ENCODE assay signal across 8 mouse cellular contexts in the genomic region with DNA sequence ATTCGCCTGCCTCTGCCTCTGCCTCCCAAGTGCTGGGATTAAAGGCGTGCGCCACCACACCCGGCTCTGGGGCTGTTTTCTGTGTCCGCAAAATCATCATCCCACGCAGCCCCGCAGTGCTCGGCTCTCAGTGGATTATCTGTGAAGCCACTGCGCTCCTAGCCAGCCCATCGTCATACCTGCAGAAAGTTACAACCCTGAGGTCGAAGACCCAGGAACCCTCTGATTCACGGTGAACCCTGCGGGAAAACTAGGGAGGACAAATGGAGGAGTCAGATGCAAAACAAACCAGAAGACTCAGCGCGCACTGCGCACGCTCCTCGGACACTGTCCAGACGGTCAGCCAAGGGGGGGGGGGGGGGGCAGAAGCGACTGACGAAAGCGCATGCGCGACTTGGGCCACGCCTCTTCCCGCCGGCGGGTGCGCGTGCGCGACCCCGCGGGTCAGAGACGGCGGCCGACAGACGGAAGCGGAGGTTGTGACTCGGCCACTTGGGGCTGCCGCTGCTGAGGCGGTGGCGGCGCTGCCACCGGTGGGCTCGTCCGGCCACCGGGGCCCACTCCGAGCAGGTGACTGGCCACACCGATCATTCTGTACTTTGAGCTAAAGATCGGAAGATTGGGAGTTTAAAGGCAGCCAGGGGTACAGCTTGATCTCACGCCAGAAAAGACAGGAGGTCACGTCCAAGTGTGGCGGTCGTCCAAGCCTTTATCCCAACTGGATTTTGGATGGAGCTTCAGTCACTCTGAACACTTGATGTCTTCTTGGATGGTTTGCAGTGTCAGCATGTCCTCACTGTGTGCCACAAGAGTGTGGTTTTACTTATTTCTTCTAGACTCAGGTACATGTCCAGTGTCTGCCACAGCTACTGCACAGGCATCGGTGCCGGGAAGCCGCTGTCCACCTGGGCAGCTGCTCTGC. TPM values are rescaled to one million over a fixed set of nuclear protein-coding genes. Genes with fewer than 3 reads are reported as not detected.
DNase-seq lines count a peak whose midpoint lies in the region; ATAC-seq and TF ChIP-seq lines count a peak whose summit lies in the region.

A gene (minus strand): TSS at position 347 of the 922 bp plus-strand sequence.

- 0 out of 2 replicates have a peak, but pooled peaks cover 2% of the 10 kb centered on the region for H3K4me1 ChIP-seq in cortical plate, adult 2 months (ENCODE audit: control insufficient read depth, insufficient read depth, low read length)
- H3K4me1 ChIP-seq in hindbrain, postnatal 0 days (ENCODE audit: insufficient read depth, low read length) = peaks cover 5% of the 10 kb centered on the region; the same call in 1 of the 2 replicates

- H3K9ac ChIP-seq in hindbrain, postnatal 0 days (replicated peaks; ENCODE audit: low read length) = peak within 1 kb of the TSS; percentile 67

- peak; percentile 88 for ATAC-seq in hindbrain, postnatal 0 days

- H3K79me2 ChIP-seq in macrophage (ENCODE audit: inconsistent target) = peaks cover 8% of the 10 kb centered on the region; the same call in 1 of the 2 replicates

- H3K9me3 ChIP-seq in hindbrain, postnatal 0 days (ENCODE audit: low read length) = no peaks in the 10 kb centered on the region

- H3K27me3 ChIP-seq in hindbrain, postnatal 0 days (ENCODE audit: insufficient read depth, low read length) = no peaks in the 10 kb centered on the region

- under 1% methylated on average over 58 of the region's 58 CpGs for WGBS in hindbrain, postnatal 0 days
- under 1% methylated on average over 40 of the region's 58 CpGs for WGBS in macrophage (ENCODE audit: missing documents)

- TF ChIP-seq POLR2A in cortical plate, adult 2 months (IDR thresholded peaks at IDR 0.05; ENCODE audit: extremely low read depth, insufficient read depth, low read length) = peak; percentile 87

- H3K36me3 ChIP-seq in hindbrain, postnatal 0 days (ENCODE audit: insufficient read depth, low read length) = no peaks in the 10 kb centered on the region
- no peaks in the 10 kb centered on the region for H3K36me3 ChIP-seq in macrophage (ENCODE audit: inconsistent target)

- H3K4me3 ChIP-seq in cortical plate, adult 2 months (ENCODE audit: insufficient read depth, low read length) = peak within 1 kb of the TSS; percentile 91
- peak within 1 kb of the TSS; percentile 53 for H3K4me3 ChIP-seq in hindbrain, postnatal 0 days (ENCODE audit: low read length)
- H3K4me3 ChIP-seq in macrophage (ENCODE audit: inconsistent target) = peak within 1 kb of the TSS; percentile 93

- DNase-seq in adipocyte (ENCODE audit: low spot score) = peak; percentile 92
- DNase-seq in gastrocnemius, adult 8-10 months (ENCODE audit: low spot score in 2 of 2) = peak; percentile 58 to 76
- DNase-seq in hindbrain, postnatal 0 days (ENCODE audit: low spot score) = peak; percentile 95
- peak; percentile 76 to 79 for DNase-seq in left cerebral cortex, adult 18-20 months (ENCODE audit: low spot score in 2 of 2)
- DNase-seq in right cerebral cortex, adult 18-20 months = peak; percentile 78
- DNase-seq in urinary bladder, adult 2 months (ENCODE audit: low spot score) = peak; percentile 71

- peak within 1 kb of the TSS; percentile 91 for H3K27ac ChIP-seq in cortical plate, adult 2 months (ENCODE audit: insufficient read depth, low read length)
- peak within 1 kb of the TSS; percentile 78 for H3K27ac ChIP-seq in hindbrain, postnatal 0 days
- H3K27ac ChIP-seq in macrophage = peak within 1 kb of the TSS; percentile 48

- TF ChIP-seq CTCF in cortical plate, adult 2 months (IDR thresholded peaks at IDR 0.05; ENCODE audit: extremely low read depth, insufficient read depth, low read length) = no peak
- TF ChIP-seq CTCF in hindbrain, postnatal 0 days (IDR thresholded peaks at IDR 0.05; ENCODE audit: low read depth) = no peak

- H3K4me2 ChIP-seq in hindbrain, postnatal 0 days (ENCODE audit: low read depth, low read length) = peak within 1 kb of the TSS; percentile 81

RNA-seq across cellular contexts. Expression of the gene that starts here (rescaled TPM):
- polyA plus RNA-seq in cortical plate, adult 2 months (2012; rRNA removed) = 4.5 and 5.1 TPM in 2 replicates
- 10 to 100 TPM; 23.7 to 31.0 (median 28.0) TPM for total RNA-seq in gastrocnemius, adult 8-10 months (2022)
- total RNA-seq in hindbrain, postnatal 0 days (2014; rRNA removed) = 1.7 and 3.7 TPM in 2 replicates
- polyA plus RNA-seq in hindbrain, postnatal 0 days (2015; fragmentation: Nextera tagmentation; extraction: Ambion mirVana) = 1.6 and 2.2 TPM in 2 replicates
- 1 to 10 TPM; 6.0 to 6.2 TPM for total RNA-seq in left cerebral cortex, adult 18-20 months (2021)
- 10 to 100 TPM in 13 of 26 experiments, 1 to 10 TPM in 13; 1.2 to 35.3 (median 10.2) TPM for total RNA-seq in macrophage (2018; cell fraction: chromatin; rRNA removed)
- 10 to 100 TPM in 7 of 26 experiments, 1 to 10 TPM in 19; 3.9 to 16.8 (median 8.9) TPM for total RNA-seq in macrophage (2018; cell fraction: cytosol; rRNA removed)
- total RNA-seq in macrophage (2018; cell fraction: nucleus; rRNA removed) = 10 to 100 TPM in 7 of 26 experiments, 1 to 10 TPM in 19; 1.4 to 26.2 (median 6.9) TPM
- polyA plus RNA-seq in macrophage (2018) = 6.2 to 10.9 TPM (median 7.4 TPM) in 3 replicates
- polyA plus RNA-seq in urinary bladder, adult 2 months (2012; rRNA removed) = 10.6 and 12.8 TPM in 2 replicates

Comparison
In these comparisons a context has a peak if more than half of its experiments do, and no peak if none do; other contexts are left out.
1. Peak in every context shown above with its lines: DNase-seq, ATAC-seq, H3K4me3 ChIP-seq and H3K27ac ChIP-seq.